Mouse (Mus musculus) ES-CJ7 (cell line): ENCODE data around the gene Obscn.
A peak's percentile ranks its signal among the peaks of the same experiment; 100 is the strongest.

Experiments used
- DNase-seq: peaks from one replicate; pipeline ENCODE4 v3.0.0; 2011; ENCODE audit warnings: low read depth, low spot score

The Obscn gene

GRCm38 (mm10) chr11:59058025-59058424 lies 78.2 kb downstream of the Obscn start:
- DNase-seq: no peak

GRCm38 (mm10) chr11:59051031-59051430 lies 85.2 kb downstream of the Obscn start:
- no peak for DNase-seq

- DNase-seq: no peak
Measured at GRCm38 (mm10) chr11:59044703-59045330, 91.4 kb downstream of the Obscn start.

- no peak for DNase-seq
Measured at GRCm38 (mm10) chr11:59029003-59029402, 107.2 kb downstream of the Obscn start.

GRCm38 (mm10) chr11:59026411-59026810 lies 109.8 kb downstream of the Obscn start:
- no peak for DNase-seq

GRCm38 (mm10) chr11:59015052-59015451 lies 121.2 kb downstream of the Obscn start:
- DNase-seq: peak; percentile 37

- DNase-seq: no peak
Measured at GRCm38 (mm10) chr11:59002327-59003079, 133.7 kb downstream of the Obscn start.

GRCm38 (mm10) chr11:59000635-59001034 lies 135.6 kb downstream of the Obscn start:
- no peak for DNase-seq

GRCm38 (mm10) chr11:58999830-59000229 lies 136.4 kb downstream of the Obscn start:
- DNase-seq: no peak

GRCm38 (mm10) chr11:58999158-58999557 lies 137.0 kb downstream of the Obscn start:
- no peak for DNase-seq

GRCm38 (mm10) chr11:58997541-58997940 lies 138.7 kb downstream of the Obscn start:
- DNase-seq: no peak

- DNase-seq: no peak
Measured at GRCm38 (mm10) chr11:58995807-58996370, 140.3 kb downstream of the Obscn start.

GRCm38 (mm10) chr11:58995061-58995806 lies 141.0 kb downstream of the Obscn start:
- DNase-seq: no peak

- DNase-seq: peak; percentile 82
Measured at GRCm38 (mm10) chr11:58994337-58994826, 141.8 kb downstream of the Obscn start.

- DNase-seq: no peak
Measured at GRCm38 (mm10) chr11:58993091-58993670, 143.0 kb downstream of the Obscn start.

GRCm38 (mm10) chr11:58991911-58992310 lies 144.3 kb downstream of the Obscn start:
- DNase-seq: no peak

- DNase-seq: no peak
Measured at GRCm38 (mm10) chr11:58990794-58991193, 145.4 kb downstream of the Obscn start.

- DNase-seq: no peak
Measured at GRCm38 (mm10) chr11:58990141-58990540, 146.1 kb downstream of the Obscn start.

GRCm38 (mm10) chr11:58989166-58989565 lies 147.0 kb downstream of the Obscn start:
- DNase-seq: no peak

GRCm38 (mm10) chr11:58985299-58985917 lies 150.8 kb downstream of the Obscn start:
- DNase-seq: no peak

GRCm38 (mm10) chr11:58984657-58985056 lies 151.5 kb downstream of the Obscn start:
- DNase-seq: no peak
